Mouse (Mus musculus) limb, embryonic 10.5 days (tissue): ENCODE results near the gene Fndc3b. TPM values are rescaled to one million over a fixed set of nuclear protein-coding genes. Genes with fewer than 3 reads are reported as not detected.

Experiments
- DNase-seq: peaks from one replicate; pipeline ENCODE4 v3.0.0-alpha.2; 2017; ENCODE audit warnings: low spot score
- H3K27ac ChIP-seq: fragments of 300-500 bp; sonication (generic); 2 replicates; pipeline ENCODE4 v1.5.1; 2016; ENCODE audit warnings: mild to moderate bottlenecking
- H3K27me3 ChIP-seq: fragments of 300-500 bp; sonication (generic); 2 replicates; pipeline ENCODE4 v1.6.1; 2016; ENCODE audit warnings: low read depth, mild to moderate bottlenecking; ENCODE audit not compliant: poor library complexity, severe bottlenecking
- H3K36me3 ChIP-seq: fragments of 300-500 bp; sonication (generic); 2 replicates; pipeline ENCODE4 v1.6.1; 2016; ENCODE audit warnings: mild to moderate bottlenecking, moderate library complexity
- H3K4me1 ChIP-seq: fragments of 300-500 bp; sonication (generic); 2 replicates; pipeline ENCODE4 v1.6.1; 2016
- H3K4me3 ChIP-seq: fragments of 300-500 bp; sonication (generic); 2 replicates; pipeline ENCODE4 v1.5.1; 2016; ENCODE audit warnings: mild to moderate bottlenecking, moderate library complexity
- H3K9me3 ChIP-seq: fragments of 300-500 bp; sonication (generic); replicated peaks from 2 replicates; pipeline ENCODE4 v1.6.1; 2016; ENCODE audit warnings: mild to moderate bottlenecking
- WGBS: fragments of 180-500 bp; shearing (Covaris S2); methylation state at CpG from one replicate; pipeline ENCODE4 v1.1.7; 2016; 5-methylcytosine and 5-hydroxymethylcytosine counted together
- polyA plus RNA-seq: library from polyadenylated mRNA; unstranded; fragments of >200 nt; fragmentation: Nextera tagmentation; extraction: Ambion mirVana; gene quantifications from 2 replicates; pipeline ENCODE4 v1.2.1, GENCODE M21; 2016

The Fndc3b gene
- polyA plus RNA-seq, 1 experiment from 2014 or later = 9.7 TPM

- Histone ChIP-seq H3K27me3 (no peaks in the 10 kb centered on the region), H3K4me3 (no peak overlapping the region), H3K36me3 (peaks cover 54% of the 10 kb centered on the region), H3K9me3 (no peaks in the 10 kb centered on the region), H3K4me1 (no peaks in the 10 kb centered on the region), H3K27ac (no peak overlapping the region)
- DNase-seq = no peak
- 92% methylated on average over 7 of the region's 7 CpGs for WGBS
Observed at GRCm38 (mm10) chr3:27463373-27463772, 247.7 kb downstream of the Fndc3b start.

GRCm38 (mm10) chr3:27462934-27463333 is 248.2 kb downstream of the Fndc3b start:
- H3K27me3 ChIP-seq = no peaks in the 10 kb centered on the region
- H3K27ac ChIP-seq = no peak overlapping the region
- H3K9me3 ChIP-seq = no peaks in the 10 kb centered on the region
- H3K36me3 ChIP-seq = peaks cover 53% of the 10 kb centered on the region
- no peak for DNase-seq
- no peaks in the 10 kb centered on the region for H3K4me1 ChIP-seq
- no peak overlapping the region for H3K4me3 ChIP-seq
- 93% methylated on average over 15 of the region's 15 CpGs for WGBS

- Histone ChIP-seq H3K27me3 (no peaks in the 10 kb centered on the region), H3K4me3 (no peak overlapping the region), H3K27ac (no peak overlapping the region), H3K9me3 (no peaks in the 10 kb centered on the region), H3K4me1 (no peaks in the 10 kb centered on the region), H3K36me3 (peaks cover 53% of the 10 kb centered on the region)
- WGBS = 95% methylated on average over 9 of the region's 9 CpGs
- no peak for DNase-seq
Observed at GRCm38 (mm10) chr3:27462316-27462902, 248.7 kb downstream of the Fndc3b start.

- Histone ChIP-seq H3K27ac (no peak overlapping the region), H3K4me3 (no peak overlapping the region), H3K9me3 (no peaks in the 10 kb centered on the region), H3K36me3 (peaks cover 55% of the 10 kb centered on the region), H3K27me3 (no peaks in the 10 kb centered on the region), H3K4me1 (no peaks in the 10 kb centered on the region)
- no peak for DNase-seq
- 94% methylated on average over 7 of the region's 7 CpGs for WGBS
Observed at GRCm38 (mm10) chr3:27461861-27462260, 249.2 kb downstream of the Fndc3b start.

- Histone ChIP-seq H3K4me3 (no peak overlapping the region), H3K27ac (no peak overlapping the region), H3K36me3 (peaks cover 63% of the 10 kb centered on the region), H3K27me3 (no peaks in the 10 kb centered on the region), H3K4me1 (no peaks in the 10 kb centered on the region), H3K9me3 (no peaks in the 10 kb centered on the region)
- WGBS = 66% methylated on average over 1 of the region's 1 CpGs
- DNase-seq = peak; percentile 75
Observed at GRCm38 (mm10) chr3:27461037-27461436, 250.1 kb downstream of the Fndc3b start.

- H3K36me3 ChIP-seq = peaks cover 75% of the 10 kb centered on the region
- H3K27me3 ChIP-seq = no peaks in the 10 kb centered on the region
- H3K9me3 ChIP-seq = no peaks in the 10 kb centered on the region
- no peaks in the 10 kb centered on the region for H3K4me1 ChIP-seq
- H3K4me3 ChIP-seq = no peak overlapping the region
- H3K27ac ChIP-seq = no peak overlapping the region
- 92% methylated on average over 9 of the region's 9 CpGs for WGBS
- no peak for DNase-seq
Observed at GRCm38 (mm10) chr3:27458416-27458815, 252.7 kb downstream of the Fndc3b start.

- DNase-seq = no peak
- Histone ChIP-seq H3K9me3 (no peaks in the 10 kb centered on the region), H3K4me1 (no peaks in the 10 kb centered on the region), H3K27ac (no peak overlapping the region), H3K27me3 (no peaks in the 10 kb centered on the region), H3K36me3 (peaks cover 66% of the 10 kb centered on the region), H3K4me3 (no peak overlapping the region)
- 92% methylated on average over 14 of the region's 14 CpGs for WGBS
Observed at GRCm38 (mm10) chr3:27456514-27456913, 254.6 kb downstream of the Fndc3b start.

- no peak overlapping the region for H3K4me3 ChIP-seq
- H3K36me3 ChIP-seq = peaks cover 67% of the 10 kb centered on the region
- H3K27me3 ChIP-seq = no peaks in the 10 kb centered on the region
- H3K9me3 ChIP-seq = no peaks in the 10 kb centered on the region
- no peak overlapping the region for H3K27ac ChIP-seq
- no peaks in the 10 kb centered on the region for H3K4me1 ChIP-seq
- WGBS = 92% methylated on average over 8 of the region's 8 CpGs
- no peak for DNase-seq
Observed at GRCm38 (mm10) chr3:27454402-27455195, 256.5 kb downstream of the Fndc3b start.

- Histone ChIP-seq H3K4me1 (no peaks in the 10 kb centered on the region), H3K27me3 (no peaks in the 10 kb centered on the region), H3K27ac (no peak overlapping the region), H3K36me3 (peaks cover 61% of the 10 kb centered on the region), H3K9me3 (no peaks in the 10 kb centered on the region), H3K4me3 (no peak overlapping the region)
- DNase-seq = no peak
- 84% methylated on average over 13 of the region's 13 CpGs for WGBS
Observed at GRCm38 (mm10) chr3:27453453-27454098, 257.5 kb downstream of the Fndc3b start.

GRCm38 (mm10) chr3:27449447-27449846 is 261.7 kb downstream of the Fndc3b start:
- 91% methylated on average over 4 of the region's 4 CpGs for WGBS
- H3K27ac ChIP-seq = no peak overlapping the region
- no peaks in the 10 kb centered on the region for H3K4me1 ChIP-seq
- H3K36me3 ChIP-seq = peaks cover 29% of the 10 kb centered on the region
- DNase-seq = no peak
- no peaks in the 10 kb centered on the region for H3K27me3 ChIP-seq
- H3K4me3 ChIP-seq = no peak overlapping the region
- H3K9me3 ChIP-seq = no peaks in the 10 kb centered on the region

- no peaks in the 10 kb centered on the region for H3K9me3 ChIP-seq
- H3K27me3 ChIP-seq = no peaks in the 10 kb centered on the region
- peaks cover 18% of the 10 kb centered on the region for H3K36me3 ChIP-seq
- DNase-seq = no peak
- no peak overlapping the region for H3K4me3 ChIP-seq
- WGBS = 91% methylated on average over 9 of the region's 9 CpGs
- H3K4me1 ChIP-seq = no peaks in the 10 kb centered on the region
- H3K27ac ChIP-seq = no peak overlapping the region
Observed at GRCm38 (mm10) chr3:27448367-27448766, 262.7 kb downstream of the Fndc3b start.

- H3K4me1 ChIP-seq = peaks cover 4% of the 10 kb centered on the region; the same call in 1 of the 2 replicates
- 89% methylated on average over 16 of the region's 16 CpGs for WGBS
- no peaks in the 10 kb centered on the region for H3K9me3 ChIP-seq
- DNase-seq = no peak
- H3K4me3 ChIP-seq = no peak overlapping the region
- H3K27ac ChIP-seq = no peak overlapping the region
- H3K27me3 ChIP-seq = no peaks in the 10 kb centered on the region
- H3K36me3 ChIP-seq = peaks cover 23% of the 10 kb centered on the region
Observed at GRCm38 (mm10) chr3:27439704-27440103, 271.4 kb downstream of the Fndc3b start.

- no peak overlapping the region for H3K4me3 ChIP-seq
- H3K27me3 ChIP-seq = no peaks in the 10 kb centered on the region
- H3K9me3 ChIP-seq = no peaks in the 10 kb centered on the region
- 69% methylated on average over 6 of the region's 6 CpGs for WGBS
- peaks cover 4% of the 10 kb centered on the region; the same call in 1 of the 2 replicates for H3K4me1 ChIP-seq
- H3K36me3 ChIP-seq = peaks cover 23% of the 10 kb centered on the region
- no peak overlapping the region for H3K27ac ChIP-seq
- no peak for DNase-seq
Observed at GRCm38 (mm10) chr3:27435096-27435620, 275.9 kb downstream of the Fndc3b start.
